Mouse (Mus musculus) gastrocnemius, postnatal 25 days (tissue): Measurements from ENCODE around the gene Usp2. TPM values are rescaled to one million over a fixed set of nuclear protein-coding genes. Genes with fewer than 3 reads are reported as not detected.

ENCODE experiments used
- total RNA-seq, 2 experiments: library from RNA; stranded (reverse); gene quantifications; 1 replicate in 1 of 2; 2 replicates in 1 of 2; pipeline ENCODE4 v1.2.3; 2021

Gene Usp2
- total RNA-seq, 2 experiments from 2014 or later: 160 to 313 TPM

Other genes with a start within 250 kb of the Usp2 start
- 10 to 100 TPM; 14.8 to 20.2 TPM for gene Thy1, start 23.6 kb upstream of the Usp2 start, total RNA-seq
- gene Mfrp, start 34.7 kb downstream of the Usp2 start, total RNA-seq: not detected
- 10 to 100 TPM in 1 of 2 experiments, 1 to 10 TPM in 1; 8.0 to 13.6 TPM for gene C1qtnf5, start 40.2 kb downstream of the Usp2 start, total RNA-seq
- gene Gm49380, start 46.5 kb downstream of the Usp2 start, total RNA-seq: 1 to 10 TPM in 1 of 2 experiments, under 1 TPM in 1; 0.82 to 2.4 TPM
- gene Rnf26, start 46.5 kb downstream of the Usp2 start, total RNA-seq: 1 to 10 TPM; 2.9 TPM
- gene Mcam, start 67.4 kb downstream of the Usp2 start, total RNA-seq: 10 to 100 TPM; 31.2 to 32.4 TPM
- 1 to 10 TPM; 9.2 to 9.4 TPM for gene Cbl, start 167.0 kb downstream of the Usp2 start, total RNA-seq
- not detected for gene Ccdc153, start 173.7 kb downstream of the Usp2 start, total RNA-seq
- gene Pdzd3, start 184.4 kb downstream of the Usp2 start, total RNA-seq: under 1 TPM; 0.99 to 1.00 TPM
- 10 to 100 TPM; 18.6 to 21.1 TPM for gene Nlrx1, start 201.6 kb downstream of the Usp2 start, total RNA-seq
- gene Abcg4, start 221.6 kb downstream of the Usp2 start, total RNA-seq: under 1 TPM; 0.15 to 0.62 TPM
- gene Hinfp, start 238.7 kb downstream of the Usp2 start, total RNA-seq: 1 to 10 TPM; 5.6 to 6.0 TPM